Mouse (Mus musculus): Measurements from ENCODE around the gene Vmn2r90.

DNA sequence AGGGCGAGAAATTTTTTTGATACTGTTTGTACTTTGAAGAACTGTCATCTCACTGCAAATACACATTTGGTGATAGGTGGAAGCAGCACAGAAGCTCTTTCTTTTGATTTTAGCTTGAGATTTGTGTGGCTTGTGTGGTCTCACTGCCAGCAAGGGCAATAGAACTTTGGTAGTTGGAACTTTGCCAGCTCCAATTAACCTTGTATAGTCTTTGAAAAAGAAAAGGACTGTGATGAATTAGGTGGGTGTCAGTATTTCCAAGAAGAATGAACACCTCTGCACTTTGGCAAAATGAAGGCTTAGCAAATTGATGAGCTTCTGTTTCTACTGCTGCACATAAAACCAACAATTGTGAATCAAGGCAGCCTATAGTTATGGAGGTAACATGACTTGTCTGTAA is 24.8 kb upstream of the Vmn2r90 start:
- no peak for TF ChIP-seq CTCF (IDR thresholded peaks at IDR 0.05; ENCODE audit: insufficient read depth, low read depth, low read length)
- no peak for TF ChIP-seq POLR2A (IDR thresholded peaks at IDR 0.05; ENCODE audit: insufficient read depth, low read depth, low read length)
